Mouse (Mus musculus) MEL (cell line): Measurements from ENCODE around the gene Maml2. TPM values are rescaled to one million over a fixed set of nuclear protein-coding genes. Genes with fewer than 3 reads are reported as not detected.
A peak's percentile ranks its signal among the peaks of the same experiment; 100 is the strongest.

Experiments
- DNase-seq: peaks from one replicate; pipeline ENCODE4 v3.0.0; 2011; ENCODE audit warnings: low read depth, low spot score
- H3K27ac ChIP-seq: 2 replicates; pipeline ENCODE4 v1.5.1; 2012; ENCODE audit warnings: low read depth, mild to moderate bottlenecking, control low read depth, low read length, moderate library complexity; ENCODE audit not compliant: control insufficient read depth
- H3K27me3 ChIP-seq, 2 experiments: fragments of 150-350 bp in 1 of 2; sonication (generic) in 1 of 2; 2 replicates each; pipeline ENCODE4 v1.6.1; 2012; ENCODE audit warnings: low read length in 2 of 2, mild to moderate bottlenecking in 2 of 2, improper control_type of control experiment in 1 of 2, moderate library complexity in 1 of 2; ENCODE audit not compliant: insufficient read depth in 2 of 2, control insufficient read depth in 1 of 2
- H3K36me3 ChIP-seq, 2 experiments: 2 replicates each; pipeline ENCODE4 v1.6.1; 2012 to 2014; ENCODE audit warnings: low read length in 2 of 2, improper control_type of control experiment in 1 of 2, inconsistent platforms in 1 of 2, mild to moderate bottlenecking in 1 of 2; ENCODE audit not compliant: insufficient read depth in 2 of 2, control insufficient read depth in 1 of 2
- H3K4me1 ChIP-seq, 2 experiments: fragments of 150-350 bp in 1 of 2; sonication (generic) in 1 of 2; 2 replicates each; pipeline ENCODE4 v1.6.1; 2012; ENCODE audit warnings: low read length in 2 of 2, improper control_type of control experiment in 1 of 2, mild to moderate bottlenecking in 1 of 2; ENCODE audit not compliant: insufficient read depth in 2 of 2, control insufficient read depth in 1 of 2
- H3K4me3 ChIP-seq, 2 experiments: fragments of 150-350 bp in 1 of 2; sonication (generic) in 1 of 2; 2 replicates each; pipeline ENCODE4 v1.5.1; 2012; ENCODE audit warnings: low read depth in 2 of 2, low read length in 2 of 2, mild to moderate bottlenecking in 2 of 2, moderate library complexity in 2 of 2, control low read depth in 1 of 2, improper control_type of control experiment in 1 of 2; ENCODE audit not compliant: control insufficient read depth in 1 of 2, insufficient read depth in 1 of 2
- H3K79me2 ChIP-seq: 2 replicates; pipeline ENCODE4 v1.6.1; 2012; ENCODE audit warnings: mild to moderate bottlenecking, low read length, moderate library complexity; ENCODE audit not compliant: control insufficient read depth, poor library complexity, insufficient read depth
- H3K9ac ChIP-seq: 2 replicates; pipeline ENCODE4 v1.6.1; 2012; ENCODE audit warnings: low read depth, mild to moderate bottlenecking, control low read depth, low read length, moderate library complexity; ENCODE audit not compliant: control insufficient read depth, poor library complexity, severe bottlenecking
- H3K9me3 ChIP-seq: fragments of 150-350 bp; sonication (generic); replicated peaks from 2 replicates; pipeline ENCODE4 v1.6.1; 2012; ENCODE audit warnings: mild to moderate bottlenecking, low read length, improper control_type of control experiment, moderate library complexity; ENCODE audit not compliant: insufficient read depth
- EP300 ChIP-seq, 2 experiments: IDR thresholded peaks; 2 replicates each; pipeline ENCODE4 v1.6.1; 2011; ENCODE audit warnings: improper control_type of control experiment in 2 of 2, low read length in 2 of 2, low read depth in 1 of 2, mild to moderate bottlenecking in 1 of 2
- GABPA ChIP-seq: IDR thresholded peaks from 2 replicates; pipeline ENCODE4 v1.6.1; 2012; ENCODE audit warnings: low read depth, mild to moderate bottlenecking, inconsistent platforms, low read length, improper control_type of control experiment, moderate library complexity
- GATA1 ChIP-seq: IDR thresholded peaks from 2 replicates; pipeline ENCODE4 v1.6.1; 2011; ENCODE audit warnings: low read depth, low read length, improper control_type of control experiment
- HCFC1 ChIP-seq: IDR thresholded peaks from 2 replicates; pipeline ENCODE4 v1.6.1; 2012; ENCODE audit warnings: low read depth, mild to moderate bottlenecking, inconsistent platforms, low read length, improper control_type of control experiment, moderate library complexity
- JUND ChIP-seq: IDR thresholded peaks from 2 replicates; pipeline ENCODE4 v1.6.1; 2011; ENCODE audit warnings: low read depth, mild to moderate bottlenecking, improper control_type of control experiment, low read length
- MEF2A ChIP-seq: IDR thresholded peaks from 2 replicates; pipeline ENCODE4 v1.6.1; 2014; ENCODE audit warnings: low read depth, mild to moderate bottlenecking, inconsistent platforms, low read length, improper control_type of control experiment; ENCODE audit not compliant: poor library complexity, insufficient replicate concordance, severe bottlenecking; ENCODE audit errors: extremely low read depth
- MXI1 ChIP-seq: IDR thresholded peaks from 2 replicates; pipeline ENCODE4 v1.6.1; 2011; ENCODE audit warnings: mild to moderate bottlenecking, low read depth, low read length, improper control_type of control experiment
- MYC ChIP-seq: IDR thresholded peaks from 2 replicates; pipeline ENCODE4 v1.6.1; 2011; ENCODE audit warnings: low read depth, mild to moderate bottlenecking, low read length, improper control_type of control experiment, moderate library complexity
- NELFE ChIP-seq: IDR thresholded peaks from 2 replicates; pipeline ENCODE4 v1.6.1; 2011; ENCODE audit warnings: low read depth, low read length, improper control_type of control experiment
- POLR2AphosphoS2 ChIP-seq: IDR thresholded peaks from 2 replicates; pipeline ENCODE4 v1.6.1; 2011; ENCODE audit warnings: low read length, improper control_type of control experiment
- POLR2AphosphoS5 ChIP-seq: IDR thresholded peaks from 2 replicates; pipeline ENCODE4 v1.6.1; 2012; ENCODE audit warnings: low read depth, borderline replicate concordance, mild to moderate bottlenecking, inconsistent platforms, low read length, moderate library complexity, mixed read lengths
- RAD21 ChIP-seq: IDR thresholded peaks from 2 replicates; pipeline ENCODE4 v1.6.1; 2011; ENCODE audit warnings: mild to moderate bottlenecking, low read depth, low read length, improper control_type of control experiment
- TCF12 ChIP-seq: IDR thresholded peaks from 2 replicates; pipeline ENCODE4 v1.6.1; 2014; ENCODE audit warnings: low read depth, mild to moderate bottlenecking, inconsistent platforms, low read length, improper control_type of control experiment, moderate library complexity
- UBTF ChIP-seq: IDR thresholded peaks from 2 replicates; pipeline ENCODE4 v1.6.1; 2012; ENCODE audit warnings: low read depth, mild to moderate bottlenecking, inconsistent platforms, low read length, improper control_type of control experiment, moderate library complexity, borderline replicate concordance; ENCODE audit not compliant: insufficient read depth
- polyA plus RNA-seq, 2 experiments: library from polyadenylated mRNA; stranded (reverse) in 1 of 2; unstranded in 1 of 2; fragments of >175 nt in 1 of 2; fragments of >200 nt in 1 of 2; gene quantifications; 2 replicates each; pipeline versions ENCODE4 v1.2.1 to v1.2.4; 2012; ENCODE audit warnings: low replicate concordance in 2 of 2, low read depth in 1 of 2; ENCODE audit not compliant: insufficient read length in 2 of 2, insufficient read depth in 1 of 2, missing spikeins in 1 of 2
- total RNA-seq: library from RNA; depleted of rRNA; stranded (reverse); fragments of 300-350 nt; gene quantifications from 2 replicates; pipeline ENCODE4 v1.2.3, GENCODE M21; 2012

The Maml2 gene
- total and polyA plus RNA-seq, 3 experiments: 0.08 to 0.47 TPM; not detected in 1

- no peaks in the 10 kb centered on the region for H3K36me3 ChIP-seq
- no peaks in the 10 kb centered on the region; a peak in 1 of 4 replicates for H3K27me3 ChIP-seq
- no peak overlapping the region for H3K9ac ChIP-seq
- H3K4me1 ChIP-seq: no peaks in the 10 kb centered on the region
- TF ChIP-seq UBTF (no peak), POLR2AphosphoS2 (no peak), EP300 (IDR thresholded peaks at IDR 0.05; ENCODE audit: low read depth in 1 of 2, low read length in 2 of 2) (no peak), GATA1 (no peak), MXI1 (no peak), NELFE (no peak), TCF12 (no peak), MYC (no peak), HCFC1 (no peak), GABPA (no peak), MEF2A (no peak), JUND (no peak), RAD21 (no peak)
- no peak overlapping the region for H3K27ac ChIP-seq
- no peaks in the 10 kb centered on the region for H3K79me2 ChIP-seq
- DNase-seq: no peak
- H3K4me3 ChIP-seq: no peak overlapping the region
- no peaks in the 10 kb centered on the region for H3K9me3 ChIP-seq
Measured at GRCm38 (mm10) chr9:13323612-13324011, 25.9 kb downstream of the Maml2 start.

- DNase-seq: no peak
- TF ChIP-seq NELFE (no peak), POLR2AphosphoS5 (peak; percentile 51; the same call in 1 of the 2 replicates)
- Histone ChIP-seq H3K27ac (no peak overlapping the region), H3K4me1 (no peaks in the 10 kb centered on the region), H3K4me3 (no peak overlapping the region), H3K79me2 (no peaks in the 10 kb centered on the region), H3K27me3 (no peaks in the 10 kb centered on the region), H3K9ac (no peak overlapping the region), H3K9me3 (no peaks in the 10 kb centered on the region), H3K36me3 (no peaks in the 10 kb centered on the region)
Measured at GRCm38 (mm10) chr9:13414230-13414766, 116.5 kb downstream of the Maml2 start.
